In the genomic region with DNA sequence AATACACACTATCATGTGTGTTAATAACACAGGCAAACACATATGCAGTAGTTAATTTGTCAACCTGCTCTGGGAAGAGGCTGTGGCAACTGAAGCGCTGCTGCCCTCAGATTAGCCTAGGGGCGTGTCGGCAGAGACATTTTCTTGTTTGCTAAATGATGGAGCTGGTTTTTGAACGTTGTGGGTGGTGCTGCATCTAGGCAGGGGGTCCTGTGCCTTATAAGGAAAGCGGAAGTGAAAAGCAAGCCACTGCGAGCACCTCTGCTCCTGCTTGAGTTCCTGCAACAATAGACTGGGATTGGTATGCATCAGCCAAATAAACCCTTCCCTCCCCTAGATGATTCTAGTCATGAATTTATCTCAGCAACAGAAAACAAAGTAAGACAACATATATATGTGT, we compare ENCODE assay signal across 29 mouse cellular contexts. TPM values are rescaled to one million over a fixed set of nuclear protein-coding genes. Genes with fewer than 3 reads are reported as not detected.
"Had no signal": no experiment of that assay in that cellular context is flagged by ENCODE, and none has a peak within 500 bp of the region (broad histone marks: within the 10 kb centered on the region; RNA-seq: fewer than 3 reads in every experiment).

No protein-coding gene starts in this region.

- H3K27me3 ChIP-seq: heart, embryonic 13.5 days; heart, embryonic 15.5 days; hindbrain, embryonic 15.5 days; kidney, embryonic 15.5 days; limb, embryonic 13.5 days; limb, embryonic 15.5 days had no signal

- DNase-seq: gastrocnemius, adult 2 months; gastrocnemius, postnatal 10 days; gastrocnemius, postnatal 25 days; heart, adult 2 months; heart, postnatal 14 days; heart, postnatal 36 days; kidney, adult 11 months; kidney, adult 2 months; kidney, adult 9 months; kidney, postnatal 14 days; kidney, postnatal 36 days; layer of hippocampus, adult 9-11 months; layer of hippocampus, postnatal 36 days; left cerebral cortex, postnatal 4 days had no signal

- H3K4me3 ChIP-seq: gastrocnemius, adult 2 months; heart, adult 2 months; heart, embryonic 13.5 days; heart, embryonic 15.5 days; hindbrain, embryonic 13.5 days; hindbrain, embryonic 15.5 days; kidney, embryonic 15.5 days; limb, embryonic 13.5 days; limb, embryonic 15.5 days had no signal

- H3K36me3 ChIP-seq: heart, embryonic 13.5 days; heart, embryonic 15.5 days; hindbrain, embryonic 13.5 days; hindbrain, embryonic 15.5 days; kidney, embryonic 15.5 days; limb, embryonic 13.5 days; limb, embryonic 15.5 days had no signal

- H3K4me1 ChIP-seq: hindbrain, embryonic 13.5 days; hindbrain, embryonic 15.5 days; kidney, embryonic 15.5 days had no signal

- H3K4me2 ChIP-seq: heart, embryonic 11.5 days; heart, embryonic 13.5 days; heart, embryonic 15.5 days; hindbrain, embryonic 13.5 days; hindbrain, embryonic 15.5 days; kidney, embryonic 15.5 days; limb, embryonic 13.5 days; limb, embryonic 15.5 days had no signal

- H3K9ac ChIP-seq: heart, embryonic 13.5 days; heart, embryonic 15.5 days; hindbrain, embryonic 13.5 days; hindbrain, embryonic 15.5 days; kidney, embryonic 15.5 days; limb, embryonic 13.5 days; limb, embryonic 15.5 days had no signal

- H3K9me3 ChIP-seq: heart, embryonic 13.5 days; heart, embryonic 15.5 days; hindbrain, embryonic 13.5 days; hindbrain, embryonic 15.5 days; kidney, embryonic 15.5 days; limb, embryonic 13.5 days; limb, embryonic 15.5 days had no signal

- ATAC-seq: hindbrain, postnatal 0 days; intestine, embryonic 16.5 days had no signal

- H3K27ac ChIP-seq: gastrocnemius, adult 2 months; heart, adult 2 months; heart, embryonic 13.5 days; heart, embryonic 15.5 days; hindbrain, embryonic 13.5 days; hindbrain, embryonic 15.5 days; hindbrain, postnatal 0 days; kidney, embryonic 15.5 days; kidney, postnatal 0 days; limb, embryonic 13.5 days; limb, embryonic 15.5 days had no signal

RNA-seq across cellular contexts. Expression of a gene that starts 31.0 kb away (rescaled TPM):
- total RNA-seq: hematopoietic stem cell, adult 5-6 weeks had no signal
- polyA plus RNA-seq: hindbrain, embryonic 11.5 days; hindbrain, embryonic 13.5 days; intestine, embryonic 14.5 days; intestine, embryonic 16.5 days; kidney, postnatal 0 days; large intestine, adult 2 months had no signal
